In the genomic region with DNA sequence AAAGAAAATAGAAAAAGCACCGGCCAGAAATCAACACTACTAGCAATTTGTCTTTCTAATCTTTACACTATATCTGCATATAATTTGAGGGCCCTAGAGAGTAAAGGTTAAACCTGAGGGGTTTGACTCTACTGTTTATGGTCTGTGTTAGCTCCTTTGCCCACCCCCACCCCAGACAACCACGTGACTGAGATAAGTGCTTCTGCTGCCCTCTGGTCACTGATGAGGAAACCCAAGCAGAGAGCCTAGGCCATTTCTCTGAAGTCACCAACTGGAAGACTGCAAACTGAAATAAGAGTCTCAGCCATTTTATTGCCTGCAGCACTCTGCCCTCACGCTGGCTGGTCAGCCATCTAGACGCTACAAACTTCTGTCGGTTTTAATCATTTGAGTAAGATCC, we compare ENCODE assay signal across 18 mouse cellular contexts. TPM values are rescaled to one million over a fixed set of nuclear protein-coding genes. Genes with fewer than 3 reads are reported as not detected.
"Had no signal": no experiment of that assay in that cellular context is flagged by ENCODE, and none has a peak within 500 bp of the region (broad histone marks: within the 10 kb centered on the region; RNA-seq: fewer than 3 reads in every experiment).

No protein-coding gene starts in this region.

- H3K27me3 ChIP-seq: lung, embryonic 15.5 days; neural tube, embryonic 15.5 days had no signal

- H3K9ac ChIP-seq: lung, embryonic 15.5 days; neural tube, embryonic 15.5 days had no signal

- DNase-seq: midbrain, embryonic 14.5 days; right cerebral cortex, adult 18-20 months; right cerebral cortex, postnatal 25 days; thymus, postnatal 4 days had no signal

- H3K9me3 ChIP-seq: limb, embryonic 10.5 days; lung, embryonic 15.5 days; neural tube, embryonic 15.5 days had no signal

- H3K36me3 ChIP-seq: limb, embryonic 10.5 days; lung, embryonic 15.5 days; neural tube, embryonic 15.5 days had no signal

- H3K4me3 ChIP-seq: left cerebral cortex, adult 2 months; limb, embryonic 10.5 days; lung, embryonic 15.5 days; myocyte; neural tube, embryonic 15.5 days had no signal

- H3K4me2 ChIP-seq: liver, embryonic 11.5 days; lung, embryonic 15.5 days; neural tube, embryonic 15.5 days had no signal

- H3K27ac ChIP-seq: left cerebral cortex, adult 2 months; limb, embryonic 10.5 days; lung, embryonic 15.5 days; neural tube, embryonic 15.5 days; stomach, postnatal 0 days had no signal

RNA-seq across cellular contexts. Expression of a gene that starts 45.8 kb away (rescaled TPM):
- total RNA-seq: layer of hippocampus, postnatal 25 days; left cerebral cortex, adult 2 months; left cerebral cortex, postnatal 14 days; megakaryocyte-erythroid progenitor cell, adult 5-6 weeks had no signal
- polyA plus RNA-seq: limb, embryonic 10.5 days; limb, embryonic 14.5 days; liver, embryonic 11.5 days; liver, embryonic 16.5 days; midbrain, embryonic 14.5 days; myocyte; neural tube, embryonic 11.5 days; neural tube, embryonic 15.5 days; small intestine, adult 2 months; stomach, postnatal 0 days had no signal
